Mouse (Mus musculus): ENCODE data around the gene Nrarp.

Gene Nrarp

DNA sequence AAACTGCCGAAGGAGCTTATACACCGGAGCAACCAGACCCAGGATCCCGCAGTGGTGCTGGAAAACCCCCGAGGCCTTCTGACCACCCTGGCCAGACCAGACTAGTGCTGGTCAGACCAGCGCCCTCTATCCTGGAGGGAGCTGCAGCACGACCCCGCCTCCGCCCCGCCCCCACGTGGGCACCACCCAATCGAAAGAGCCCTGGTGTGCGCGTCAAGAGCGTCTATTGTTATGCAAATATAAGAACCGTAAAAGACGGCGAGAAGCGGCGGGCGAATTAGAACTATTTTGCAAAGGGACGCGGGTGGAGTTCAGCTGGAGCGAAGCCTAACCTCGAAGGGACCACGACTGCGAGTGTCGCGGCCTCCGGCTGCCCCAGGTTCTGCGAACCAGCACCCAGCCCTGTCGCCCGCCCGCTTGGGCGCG, at the start of gene Nrarp:
Gene Nrarp, plus strand, starts transcription at position 281 of the 426 bp plus-strand sequence.
- peak; percentile 93 to 94 for DNase-seq (ENCODE audit: low spot score in 2 of 2)

DNA sequence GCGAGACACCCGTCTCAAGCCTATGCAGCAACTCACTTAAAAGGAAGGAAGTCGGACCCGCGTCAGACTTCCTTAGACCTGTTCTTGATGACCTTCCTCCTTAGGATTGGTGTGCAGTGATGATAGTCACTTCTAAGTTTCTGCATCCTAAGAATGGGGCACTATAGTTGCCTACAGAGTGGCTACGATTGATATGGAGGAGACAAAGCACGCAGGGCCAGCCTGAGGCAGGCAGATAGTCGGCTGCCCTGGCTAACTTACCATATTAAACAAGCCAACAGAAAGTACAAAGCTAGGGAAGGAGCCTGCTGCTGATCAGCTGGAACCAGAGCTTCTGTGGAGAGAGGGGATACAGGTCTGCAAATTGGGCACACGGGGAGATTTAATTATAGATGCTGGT, 49.0 kb upstream of the Nrarp start:
- no peak for DNase-seq (ENCODE audit: low spot score in 2 of 2)

DNA sequence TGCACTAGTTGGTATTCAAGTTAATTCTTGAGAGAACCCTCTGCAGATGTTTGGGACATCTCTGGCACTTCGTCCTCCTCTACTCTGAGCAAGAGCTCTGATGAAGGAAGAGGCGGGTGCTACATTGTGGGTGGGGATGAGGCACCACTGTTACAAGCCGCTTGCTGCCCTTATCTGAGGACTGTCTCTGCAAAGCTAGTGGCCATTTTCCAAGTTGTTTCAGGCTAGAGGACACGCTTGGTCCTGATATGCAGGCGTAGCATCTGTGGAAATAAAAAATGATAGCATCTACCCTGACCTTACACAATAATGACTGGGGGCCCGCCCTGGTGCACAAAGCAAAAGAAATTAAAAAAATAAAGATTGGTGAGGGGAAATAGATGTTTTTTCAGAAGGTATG, 42.7 kb upstream of the Nrarp start:
- DNase-seq (ENCODE audit: low spot score in 2 of 2): peak in 1 of 2 experiments; percentile 22

DNA sequence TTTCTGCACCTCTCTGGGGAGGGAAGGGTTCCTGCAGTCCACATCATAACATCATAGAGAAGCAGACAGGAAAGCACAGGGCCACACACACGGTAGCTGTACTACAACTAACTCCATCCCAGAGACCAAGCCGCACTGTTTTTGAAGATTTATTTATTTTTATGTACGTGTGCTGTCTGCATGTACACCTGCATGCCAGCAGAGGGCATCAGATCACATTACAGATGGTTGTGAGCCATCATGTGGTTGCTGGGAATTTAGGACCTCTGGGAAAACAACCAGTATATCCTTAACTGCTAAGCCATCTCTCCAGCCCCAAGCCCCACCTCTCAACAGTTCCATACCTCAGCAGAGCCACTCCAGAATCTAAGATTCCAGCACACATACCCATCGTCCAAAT, 39.4 kb upstream of the Nrarp start:
- DNase-seq (ENCODE audit: low spot score in 2 of 2): no peak

DNA sequence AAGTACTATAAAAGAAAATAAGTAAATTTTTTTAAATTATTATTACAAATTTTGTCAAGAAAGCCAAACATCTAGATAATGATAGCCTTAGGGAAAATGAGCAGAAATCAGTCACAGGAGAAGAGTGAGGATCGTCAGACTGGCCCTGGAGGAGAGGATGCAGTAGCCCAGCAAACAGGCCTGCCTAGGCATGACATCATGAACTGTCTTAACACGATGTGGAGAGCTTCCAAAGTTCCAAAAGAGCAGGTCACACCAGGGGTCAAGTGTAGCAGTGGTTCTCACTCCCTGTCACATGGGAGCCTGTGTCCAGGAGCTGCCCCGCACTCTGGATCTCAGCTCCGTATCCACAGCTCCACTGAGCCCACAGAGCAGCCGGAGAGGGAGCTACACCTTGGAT, 38.6 kb upstream of the Nrarp start:
- no peak for DNase-seq (ENCODE audit: low spot score in 2 of 2)

DNA sequence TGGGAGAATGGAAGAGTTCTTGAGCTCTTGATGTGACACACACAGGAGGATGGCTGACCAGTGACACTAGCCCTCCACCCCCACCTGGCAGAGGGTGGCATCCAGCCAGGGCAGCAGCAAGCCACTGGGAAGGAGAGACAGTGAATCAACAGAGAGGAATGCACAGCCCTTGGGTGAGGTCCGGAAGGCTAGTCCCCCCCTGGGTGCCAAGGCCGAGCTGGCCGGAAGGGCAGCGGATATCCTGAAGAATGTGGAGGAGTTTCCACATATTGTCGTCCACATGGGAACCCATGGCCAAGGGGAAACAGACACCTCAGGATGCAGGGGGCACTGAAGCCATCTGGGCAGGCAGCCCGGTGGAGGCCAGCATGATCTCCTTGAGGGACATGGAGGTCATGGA, 35.2 kb upstream of the Nrarp start:
- DNase-seq (ENCODE audit: low spot score in 2 of 2): peak in 1 of 2 experiments; percentile 22

DNA sequence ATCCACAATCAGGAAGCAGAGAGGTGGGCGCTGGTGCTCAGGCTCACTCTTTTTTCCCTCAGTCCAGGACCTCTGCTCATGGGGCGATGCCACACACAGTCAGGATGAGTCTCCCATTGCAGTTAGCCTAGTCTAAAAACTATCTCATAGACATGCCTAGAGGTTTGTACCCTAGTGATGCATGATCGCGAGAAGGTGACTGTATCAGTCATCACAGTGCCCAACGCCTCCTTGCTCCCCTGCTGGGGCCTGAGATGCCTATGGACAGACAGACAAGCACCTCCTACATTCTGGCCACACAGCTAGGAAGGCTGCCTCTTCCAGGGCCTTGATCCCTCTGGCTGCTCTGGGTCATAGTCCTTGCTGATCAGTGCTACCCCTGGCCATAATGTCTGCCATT, 33.2 kb upstream of the Nrarp start:
- DNase-seq (ENCODE audit: low spot score in 2 of 2): no peak

DNA sequence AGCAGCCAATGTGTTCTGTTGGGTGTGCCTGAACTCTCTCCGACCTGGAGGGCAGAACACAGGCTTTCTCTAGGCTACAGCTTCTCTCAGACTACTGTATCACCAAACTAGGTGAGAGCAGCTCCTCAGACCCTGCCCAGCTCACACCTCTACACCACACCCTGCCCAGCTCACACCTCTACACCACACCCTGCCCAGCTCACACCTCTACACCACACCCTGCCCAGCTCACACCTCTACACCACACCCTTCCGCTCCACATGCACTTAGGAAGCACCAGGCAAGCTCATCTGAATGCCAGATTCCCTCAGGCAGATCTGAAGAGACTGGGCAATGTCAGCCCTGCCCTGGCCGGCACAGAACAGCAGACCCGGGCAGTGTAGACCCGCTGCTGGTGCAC, 32.7 kb upstream of the Nrarp start:
- DNase-seq (ENCODE audit: low spot score in 2 of 2): no peak

DNA sequence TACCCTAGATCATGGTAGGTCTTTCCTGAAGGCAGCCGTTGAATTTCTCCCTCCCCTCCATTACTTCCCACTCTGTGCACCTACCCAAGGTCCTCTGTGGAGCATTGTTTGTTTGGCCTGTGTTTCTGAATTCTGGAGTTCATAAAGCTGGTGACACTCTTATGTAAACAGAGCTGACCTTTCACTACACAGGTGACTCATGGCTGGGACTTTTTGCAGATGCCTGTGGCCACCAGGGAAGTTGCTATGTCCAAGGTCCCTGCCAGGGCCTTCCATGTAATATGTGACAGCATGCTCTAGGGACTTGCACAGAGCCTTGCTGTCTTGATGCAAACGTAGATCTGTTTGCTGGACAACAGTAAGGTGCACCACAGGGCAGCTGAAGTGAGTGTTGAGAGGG, 30.9 kb upstream of the Nrarp start:
- no peak for DNase-seq (ENCODE audit: low spot score in 2 of 2)

DNA sequence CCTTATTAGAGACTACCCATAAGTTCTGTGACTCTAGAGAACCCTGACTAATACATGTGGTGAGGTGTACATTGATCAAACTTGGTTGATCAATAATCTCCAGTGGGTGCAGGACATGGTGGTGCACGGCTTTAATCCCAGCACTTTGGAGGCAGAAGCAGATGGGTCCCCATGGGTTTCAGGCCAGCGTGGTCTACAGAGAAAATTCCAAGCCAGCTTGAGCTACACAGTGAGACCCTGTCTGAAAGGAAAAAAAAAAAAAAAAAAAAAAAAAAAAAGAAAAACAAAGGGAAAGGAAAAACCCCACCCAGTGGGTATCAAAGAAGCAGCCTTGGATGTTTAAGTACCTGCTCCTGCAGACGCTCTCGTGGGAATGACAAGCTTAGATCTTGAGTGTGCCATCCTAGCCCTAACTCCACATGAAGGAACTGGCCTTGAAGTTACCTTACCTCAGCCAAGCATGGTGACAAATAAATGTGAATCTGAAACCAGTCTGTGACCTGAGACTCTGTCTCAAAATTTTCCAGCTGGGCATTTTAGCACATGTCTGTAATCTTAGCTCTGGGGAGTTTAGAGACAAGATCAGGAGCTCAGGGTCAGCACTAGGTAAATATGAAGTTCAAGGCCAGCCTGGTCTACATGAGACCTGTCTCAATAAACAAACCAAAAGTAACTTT, 29.1 kb upstream of the Nrarp start:
- DNase-seq (ENCODE audit: low spot score in 2 of 2): no peak

DNA sequence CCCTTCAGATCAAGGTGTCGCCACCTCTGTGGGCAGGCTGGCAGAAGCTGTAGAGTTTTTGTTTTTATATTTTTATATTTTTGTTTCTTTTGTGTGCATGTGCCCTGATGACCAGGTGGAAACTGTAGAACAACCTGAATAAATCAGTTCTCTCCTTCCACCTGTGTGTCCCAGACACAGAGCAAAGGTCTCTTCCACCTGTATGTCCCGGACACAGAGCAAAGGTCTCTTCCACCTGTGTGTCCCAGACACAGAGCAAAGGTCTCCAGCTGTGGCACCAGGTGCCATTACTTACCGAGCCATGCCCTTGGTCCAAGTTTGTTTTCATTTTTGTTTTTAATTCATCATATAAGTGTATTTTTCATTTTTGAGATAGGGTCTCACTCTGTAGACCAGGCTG, 24.4 kb upstream of the Nrarp start:
- DNase-seq (ENCODE audit: low spot score in 2 of 2): no peak

DNA sequence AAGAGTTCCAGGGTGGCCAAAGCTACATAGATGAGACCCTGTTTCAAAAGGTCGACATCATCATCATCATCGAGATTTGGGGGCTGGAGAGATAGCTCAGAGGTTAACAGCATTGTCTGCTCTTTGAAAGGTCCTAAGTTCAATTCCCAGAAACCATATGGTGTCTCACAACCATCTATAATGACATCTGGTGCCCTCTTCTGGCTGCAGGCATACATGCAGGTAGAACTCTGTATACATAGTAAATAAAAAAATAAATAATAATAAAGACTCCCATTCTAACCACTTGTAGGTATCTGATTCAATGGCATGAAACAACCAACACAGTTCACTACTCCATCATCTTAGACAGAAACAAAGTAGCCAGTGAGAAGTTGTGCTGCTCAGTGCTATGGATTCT, 23.6 kb upstream of the Nrarp start:
- DNase-seq (ENCODE audit: low spot score in 2 of 2): no peak

DNA sequence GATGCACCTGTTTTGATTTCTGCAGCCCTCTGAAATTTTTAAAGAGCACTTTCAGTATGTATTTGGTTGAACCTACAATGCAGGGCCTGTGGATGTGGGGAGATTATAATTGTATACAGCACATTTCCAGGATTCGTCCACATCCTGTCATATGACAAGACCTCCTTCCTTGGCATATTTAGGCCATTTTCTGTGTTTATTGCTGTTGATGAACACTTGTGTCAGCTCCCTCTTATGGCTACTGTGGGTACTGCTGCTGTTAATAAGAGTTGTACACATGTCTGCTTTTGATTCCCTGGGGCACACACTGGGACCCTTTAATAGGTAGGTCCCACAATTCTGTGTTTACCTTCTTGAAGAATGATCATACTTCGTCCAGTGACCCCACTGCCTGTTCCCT, 22.9 kb upstream of the Nrarp start:
- peak; percentile 39 to 50 for DNase-seq (ENCODE audit: low spot score in 2 of 2)

DNA sequence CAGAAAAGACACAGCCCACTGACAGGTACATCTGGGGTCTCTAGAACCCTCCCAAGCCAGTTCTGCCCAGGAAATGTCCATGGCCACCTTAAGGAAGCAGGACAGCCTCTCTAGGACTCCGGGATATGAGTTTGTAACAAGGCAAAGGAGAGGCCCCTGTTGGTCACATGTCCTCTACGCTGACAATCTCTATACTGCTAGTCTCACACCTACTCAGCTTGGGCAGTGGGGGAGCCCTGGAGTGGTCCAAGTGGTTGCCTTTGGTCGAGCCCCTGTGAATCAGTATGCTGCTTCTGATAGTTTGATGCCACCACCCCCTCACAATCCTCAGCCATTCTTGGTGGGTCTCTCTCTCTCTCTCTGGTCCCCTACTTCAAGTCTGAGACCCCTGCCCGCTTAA, 13.1 kb upstream of the Nrarp start:
- DNase-seq (ENCODE audit: low spot score in 2 of 2): no peak

DNA sequence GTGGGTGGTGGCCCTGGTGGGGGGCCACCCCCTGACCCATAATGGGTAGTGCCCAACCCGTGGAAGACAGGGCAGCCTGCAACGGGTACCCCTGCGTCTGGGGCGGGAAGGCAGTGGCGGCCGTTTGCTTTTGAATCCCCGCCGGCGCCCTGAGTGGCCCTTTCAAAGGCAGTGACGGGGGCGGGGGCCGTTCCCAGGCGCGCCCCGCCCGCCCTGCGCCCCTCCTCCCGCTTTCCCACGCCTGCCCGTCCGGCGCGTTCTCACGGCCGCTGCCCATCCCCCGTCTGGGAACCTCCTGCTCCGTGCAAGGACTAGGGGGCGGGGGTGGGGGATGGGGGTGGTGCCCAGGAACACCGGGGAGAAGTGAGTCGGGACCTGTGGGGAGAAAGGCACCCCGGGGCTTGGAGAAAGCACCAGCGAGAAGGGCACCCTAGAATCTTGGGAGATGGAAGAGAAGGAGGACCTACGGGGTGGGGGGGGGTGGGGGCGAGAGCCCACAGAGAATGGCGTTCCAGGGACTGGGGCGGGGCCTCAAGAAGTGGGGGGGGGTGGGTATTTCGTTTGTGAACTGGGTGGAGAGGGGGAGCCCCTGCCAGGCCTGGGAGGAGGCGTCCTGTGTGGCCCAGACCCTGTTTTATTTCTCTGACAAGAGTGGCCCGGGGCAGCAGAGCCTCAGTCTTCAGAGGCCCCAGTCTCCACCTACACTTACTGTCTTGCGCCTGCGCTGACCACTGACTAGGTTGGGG, 12.5 kb upstream of the Nrarp start:
- DNase-seq (ENCODE audit: low spot score in 2 of 2): peak; percentile 27 to 31

DNA sequence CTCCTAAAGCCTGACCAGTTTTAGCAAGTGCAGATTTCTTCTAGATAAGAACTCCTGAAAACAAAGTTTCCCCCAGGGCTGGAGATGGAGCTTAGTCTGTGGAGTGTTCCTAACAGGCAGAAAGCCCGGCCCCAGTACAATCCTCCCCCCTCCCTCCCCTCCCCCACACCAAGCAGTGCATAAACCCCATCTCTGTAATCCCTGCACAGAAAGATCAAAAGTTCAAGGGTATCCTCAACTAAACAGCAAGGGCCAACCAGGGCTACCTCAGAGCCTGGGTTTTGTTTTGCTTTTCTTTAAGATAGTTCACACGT, 11.9 kb upstream of the Nrarp start:
- DNase-seq (ENCODE audit: low spot score in 2 of 2): no peak

DNA sequence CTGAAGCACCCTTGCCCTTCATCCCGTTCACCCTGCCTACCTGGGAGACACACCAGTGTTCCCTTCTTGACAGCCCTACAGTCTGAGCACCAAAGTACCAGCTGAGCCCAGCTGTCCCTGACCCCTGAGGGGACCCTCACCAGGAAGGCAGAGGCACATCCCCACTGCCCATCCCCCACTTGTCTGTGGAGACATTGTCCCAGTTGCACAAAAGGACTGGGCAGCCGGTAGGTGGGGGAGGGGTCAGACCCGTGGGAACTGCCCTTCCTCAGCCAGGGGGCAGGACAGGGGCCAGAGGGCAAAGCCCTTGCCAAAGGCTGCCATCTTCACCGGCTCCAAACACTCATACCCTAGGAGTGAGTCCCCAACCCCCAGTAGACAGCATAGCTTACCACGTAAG, 10.8 kb upstream of the Nrarp start:
- DNase-seq (ENCODE audit: low spot score in 2 of 2): no peak

DNA sequence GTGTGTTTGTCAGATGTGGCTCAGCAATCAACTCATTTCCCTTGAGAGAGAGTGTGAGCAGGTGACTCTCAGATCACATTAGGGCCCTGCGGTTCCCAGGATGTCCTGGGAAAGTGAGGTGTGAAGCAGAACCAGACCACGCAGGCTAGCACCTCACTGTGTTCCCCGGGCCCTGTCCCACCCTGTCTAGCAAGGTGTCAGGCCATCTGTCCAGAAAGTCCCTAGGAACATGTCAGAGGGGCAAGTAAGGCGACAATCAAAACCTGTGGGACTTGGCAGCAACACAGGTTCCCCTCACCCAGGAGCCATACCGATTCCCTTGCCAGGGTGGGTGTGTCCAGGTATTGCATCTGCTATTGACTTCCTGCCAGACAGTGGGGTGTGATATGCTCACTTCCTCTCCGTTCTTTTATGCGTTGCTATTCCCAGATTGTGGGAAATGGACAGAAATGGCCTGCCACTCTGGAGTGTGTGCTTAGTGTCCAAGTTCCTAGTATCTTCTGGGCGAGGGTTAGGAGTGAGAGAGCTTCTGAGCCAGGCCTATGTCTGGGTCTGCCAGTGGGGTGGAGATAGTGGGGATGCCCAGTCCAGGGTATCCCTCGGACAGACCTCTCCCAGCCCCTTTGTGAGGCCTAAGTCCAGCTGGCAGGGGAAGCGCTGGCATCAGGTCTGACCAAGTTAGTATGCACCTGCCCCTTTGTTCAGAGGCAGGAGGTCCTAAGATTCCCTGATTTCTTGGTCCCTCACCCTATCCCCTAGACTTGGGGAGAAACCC, 10.0 kb upstream of the Nrarp start:
- DNase-seq (ENCODE audit: low spot score in 2 of 2): no peak

DNA sequence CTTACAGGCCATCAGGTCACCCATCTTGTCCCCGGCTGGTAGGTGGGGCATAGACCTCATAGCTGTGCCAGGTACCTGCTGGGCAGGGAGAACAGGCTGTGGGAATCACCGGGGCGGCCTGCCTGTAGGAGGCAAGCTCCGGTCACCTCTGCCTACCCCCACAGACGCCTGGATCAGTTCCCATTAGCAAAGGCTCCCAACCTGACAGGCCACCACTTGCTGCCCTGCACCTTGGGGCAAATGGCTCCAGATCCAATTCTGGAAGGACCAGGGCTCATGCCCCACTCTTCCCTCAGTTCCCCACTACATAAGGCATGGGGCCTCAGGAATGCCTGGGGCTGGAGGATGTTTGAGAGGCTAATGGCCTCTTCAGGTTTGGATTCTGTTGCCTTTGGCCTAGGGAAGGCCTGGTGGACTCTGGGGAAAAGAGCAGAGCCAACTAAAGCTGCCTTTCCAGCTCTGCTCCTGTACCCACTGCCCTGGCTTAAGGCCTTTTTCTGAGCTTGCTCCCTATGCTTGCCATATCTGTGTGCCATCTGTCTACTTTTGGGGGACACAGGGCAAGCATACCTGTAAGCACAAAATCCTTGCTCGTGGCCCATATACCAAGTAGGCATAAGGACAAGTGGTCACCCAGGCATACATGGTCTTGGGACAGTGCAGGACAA, 9.3 kb upstream of the Nrarp start:
- DNase-seq (ENCODE audit: low spot score in 2 of 2): no peak

DNA sequence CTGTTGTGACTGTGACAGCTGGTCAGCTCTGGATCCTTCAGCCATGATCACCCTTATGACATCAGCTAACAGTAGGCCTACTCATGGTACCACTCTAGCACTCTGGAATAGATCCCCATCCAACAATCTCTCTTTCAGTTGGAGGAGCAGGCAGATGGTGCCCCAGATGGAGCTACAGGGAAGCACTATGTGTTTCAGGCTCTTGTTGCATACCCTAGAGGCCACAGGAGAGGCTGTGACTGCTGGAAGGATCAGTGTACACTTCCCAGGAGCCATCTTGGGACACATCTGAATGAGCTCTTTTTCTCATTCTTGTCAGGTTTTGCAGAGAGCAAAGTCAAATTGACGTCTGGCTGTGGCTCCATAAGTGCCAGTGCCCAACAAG, 8.8 kb upstream of the Nrarp start:
- no peak for DNase-seq (ENCODE audit: low spot score in 2 of 2)

DNA sequence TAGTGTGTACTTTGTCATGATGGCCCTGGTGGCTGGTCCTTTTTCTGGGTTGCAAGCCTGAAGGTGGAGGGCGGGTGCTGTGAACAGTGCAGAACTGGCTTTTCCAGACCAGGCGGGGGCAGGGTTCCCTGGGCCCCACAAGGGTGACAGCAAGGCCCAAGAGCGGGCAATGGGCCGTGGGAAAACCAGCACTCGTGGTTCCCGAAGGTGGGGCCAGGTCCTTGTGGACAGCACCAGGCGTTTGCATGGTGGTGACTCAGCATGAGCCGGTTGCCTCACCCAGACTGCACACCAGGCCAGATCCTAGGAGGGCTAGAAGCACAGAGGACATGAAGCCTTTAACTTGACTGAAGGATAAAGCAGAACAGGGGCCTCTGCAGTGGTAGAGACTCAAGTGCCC, 7.9 kb upstream of the Nrarp start:
- no peak for DNase-seq (ENCODE audit: low spot score in 2 of 2)

DNA sequence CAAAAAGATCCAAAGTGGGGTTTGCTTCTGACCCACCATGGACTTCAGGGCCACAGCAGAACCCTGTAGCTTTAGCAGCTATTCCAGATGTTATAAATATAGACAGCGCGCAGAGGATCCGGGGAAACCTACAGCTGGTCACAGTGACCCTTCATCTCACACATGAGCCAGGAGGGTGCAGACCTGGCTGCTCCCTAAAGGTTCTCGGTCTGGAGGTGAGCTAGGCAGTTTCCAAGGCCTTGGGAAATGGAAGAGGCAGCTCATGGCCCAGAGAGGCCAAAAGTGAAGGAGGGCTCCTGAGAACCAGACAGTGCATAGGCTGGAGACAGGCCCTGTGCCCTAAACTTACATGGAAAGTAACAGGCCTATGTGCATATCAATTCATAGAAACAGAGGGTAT, 6.7 kb upstream of the Nrarp start:
- no peak for DNase-seq (ENCODE audit: low spot score in 2 of 2)

Measured in spleen, postnatal 36 days (tissue).